Mouse (Mus musculus) liver, adult 2 months (tissue): Measurements from ENCODE around the gene Atxn7l1. TPM values are rescaled to one million over a fixed set of nuclear protein-coding genes. Genes with fewer than 3 reads are reported as not detected.

ENCODE experiments used
- DNase-seq: peaks from one replicate; pipeline ENCODE4 v3.0.0-alpha.2; 2011; ENCODE audit warnings: low read depth, low spot score; ENCODE audit errors: extremely low read depth
- H3K27ac ChIP-seq: fragments of 200-500 bp; replicated peaks from 2 replicates; pipeline ENCODE4 v1.5.1; 2012; ENCODE audit warnings: low read depth, mild to moderate bottlenecking, control low read depth, inconsistent platforms, low read length; ENCODE audit not compliant: insufficient read depth
- H3K27me3 ChIP-seq: fragments of 200-500 bp; 2 replicates; pipeline ENCODE4 v1.6.1; 2012; ENCODE audit warnings: mild to moderate bottlenecking, moderate library complexity, low read length, inconsistent platforms; ENCODE audit not compliant: control insufficient read depth, insufficient read depth
- H3K36me3 ChIP-seq: fragments of 200-500 bp; 2 replicates; pipeline ENCODE4 v1.6.1; 2012; ENCODE audit warnings: low read length, inconsistent platforms; ENCODE audit not compliant: control insufficient read depth, insufficient read depth
- H3K4me1 ChIP-seq: fragments of 200-500 bp; 2 replicates; pipeline ENCODE4 v1.6.1; 2011; ENCODE audit warnings: low read length; ENCODE audit not compliant: control insufficient read depth, insufficient read depth
- H3K4me3 ChIP-seq: fragments of 200-500 bp; 2 replicates; pipeline ENCODE4 v1.5.1; 2011; ENCODE audit warnings: low read depth, mild to moderate bottlenecking, control low read depth, low read length, moderate library complexity; ENCODE audit not compliant: insufficient read depth
- H3K79me2 ChIP-seq: fragments of 200-500 bp; 2 replicates; pipeline ENCODE4 v1.6.1; 2012; ENCODE audit warnings: inconsistent platforms, mild to moderate bottlenecking, low read length, moderate library complexity; ENCODE audit not compliant: control insufficient read depth, insufficient read depth
- H3K9ac ChIP-seq: fragments of 200-500 bp; 2 replicates; pipeline ENCODE4 v1.6.1; 2012; ENCODE audit warnings: low read depth, mild to moderate bottlenecking, control low read depth, inconsistent platforms, low read length
- CTCF ChIP-seq: fragments of 200-500 bp; IDR thresholded peaks from 2 replicates; pipeline ENCODE4 v1.5.1; 2011; ENCODE audit warnings: low read depth, low read length, control low read depth
- POLR2A ChIP-seq: fragments of 200-500 bp; IDR thresholded peaks from 2 replicates; pipeline ENCODE4 v1.6.1; 2011; ENCODE audit warnings: low read length, control low read depth; ENCODE audit not compliant: insufficient read depth; ENCODE audit errors: extremely low read depth
- WGBS: fragments of 180-500 bp; shearing (Covaris S2); methylation state at CpG from one replicate; pipeline ENCODE4 v1.1.7; 2018; 5-methylcytosine and 5-hydroxymethylcytosine counted together
- polyA plus RNA-seq: library from polyadenylated mRNA; depleted of rRNA; stranded (reverse); fragments of >200 nt; gene quantifications from 2 replicates; pipeline ENCODE4 v1.2.3, GENCODE M21; 2012
- total RNA-seq: library from RNA; depleted of rRNA; stranded (reverse); fragments of >200 nt; gene quantifications from 2 replicates; pipeline ENCODE4 v1.2.3, GENCODE M21; 2014

Atxn7l1 gene
- total and polyA plus RNA-seq, 2 experiments: 6.1 to 16.2 TPM

DNA sequence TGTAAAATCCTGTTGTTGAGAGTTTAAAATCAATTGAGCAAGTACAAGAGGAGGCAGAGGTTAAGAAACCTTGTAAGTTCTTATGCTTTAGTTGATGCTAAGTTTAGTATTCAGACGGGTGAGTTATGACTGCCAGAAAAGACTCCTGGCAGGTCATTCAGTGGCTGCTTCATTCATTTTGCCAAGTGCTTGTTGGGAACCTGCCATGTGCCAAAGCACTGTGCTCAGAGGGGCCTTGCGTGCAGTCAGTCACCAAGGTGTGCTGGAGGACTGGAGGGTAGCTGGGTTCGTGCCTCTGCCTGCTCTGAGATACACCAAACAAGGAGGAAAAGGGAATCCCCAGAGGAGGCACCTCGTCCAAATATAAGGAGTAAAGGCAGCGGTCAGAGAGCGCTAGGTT, 50.3 kb downstream of the Atxn7l1 start:
- no peak for DNase-seq

DNA sequence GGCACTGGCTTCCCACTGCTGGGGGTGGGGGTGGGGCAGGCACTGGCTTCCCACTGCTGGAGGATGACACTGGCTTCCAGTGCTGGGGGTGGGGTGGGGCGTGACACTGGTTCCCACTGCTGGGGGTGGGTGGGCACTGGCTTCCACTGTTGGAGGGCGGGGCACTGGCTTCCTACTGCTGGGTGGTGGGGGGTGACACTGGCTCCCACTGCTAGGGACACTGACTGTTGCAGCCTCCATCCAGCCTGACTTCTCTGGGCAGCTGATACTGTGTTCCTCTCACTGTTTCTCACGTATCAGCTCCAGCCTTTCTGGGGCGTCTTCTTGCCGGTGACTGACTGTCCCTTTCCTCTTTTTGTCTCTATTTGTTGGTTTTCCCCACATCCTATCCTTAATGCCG, 53.6 kb downstream of the Atxn7l1 start:
- no peak overlapping the region for H3K4me3 ChIP-seq
- TF ChIP-seq POLR2A (no peak), CTCF (no peak)
- H3K4me1 ChIP-seq: no peaks in the 10 kb centered on the region
- 91% methylated on average over 6 of the region's 6 CpGs for WGBS
- H3K27ac ChIP-seq: no peak overlapping the region
- H3K79me2 ChIP-seq: peaks cover 3% of the 10 kb centered on the region; the same call in 1 of the 2 replicates
- H3K27me3 ChIP-seq: no peaks in the 10 kb centered on the region
- no peak for DNase-seq
- no peak overlapping the region for H3K9ac ChIP-seq
- no peaks in the 10 kb centered on the region for H3K36me3 ChIP-seq

More for the DNA sequence above, 50.3 kb downstream of the Atxn7l1 start:
- Histone ChIP-seq H3K4me3 (no peak overlapping the region), H3K36me3 (no peaks in the 10 kb centered on the region), H3K9ac (no peak overlapping the region), H3K27ac (no peak overlapping the region), H3K79me2 (peaks cover 3% of the 10 kb centered on the region; the same call in 1 of the 2 replicates), H3K27me3 (no peaks in the 10 kb centered on the region), H3K4me1 (no peaks in the 10 kb centered on the region)
- TF ChIP-seq POLR2A (no peak), CTCF (no peak)
- 87% methylated on average over 6 of the region's 6 CpGs for WGBS

DNA sequence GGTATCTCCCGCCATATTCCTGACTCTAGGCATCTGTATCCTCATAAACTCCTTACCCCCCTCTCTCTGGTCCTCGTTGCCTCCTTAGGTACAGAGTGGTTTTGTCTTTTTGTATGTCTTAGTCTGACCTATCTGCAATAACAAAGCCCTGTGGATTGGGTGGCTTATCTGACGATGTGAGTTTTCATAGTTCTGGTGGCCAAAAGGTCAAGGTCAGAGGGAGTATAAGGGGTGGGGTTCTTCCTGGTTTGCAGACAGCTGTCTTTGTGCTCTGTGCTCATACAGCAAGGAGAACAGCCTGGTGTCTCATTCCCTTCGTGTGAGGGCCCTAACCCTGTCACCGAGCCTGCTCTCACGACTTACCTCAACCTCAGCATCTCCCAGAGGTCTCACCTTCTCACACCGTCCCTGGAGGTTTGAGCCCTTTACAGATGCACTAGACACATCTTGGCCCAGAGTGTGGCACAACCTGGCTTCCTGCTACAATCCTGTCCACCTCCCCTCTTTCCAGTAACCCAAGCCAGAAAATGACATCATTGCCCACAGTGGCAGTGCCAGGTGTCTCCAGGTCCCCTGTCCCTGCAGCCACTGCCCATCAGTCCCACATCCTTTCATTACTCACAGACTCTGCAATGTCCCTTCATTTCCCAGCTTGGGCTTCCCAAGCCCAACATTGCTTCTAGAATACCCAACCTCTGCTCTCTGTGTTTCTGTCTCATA, 54.2 kb downstream of the Atxn7l1 start:
- WGBS: 76% methylated on average over 7 of the region's 7 CpGs

DNA sequence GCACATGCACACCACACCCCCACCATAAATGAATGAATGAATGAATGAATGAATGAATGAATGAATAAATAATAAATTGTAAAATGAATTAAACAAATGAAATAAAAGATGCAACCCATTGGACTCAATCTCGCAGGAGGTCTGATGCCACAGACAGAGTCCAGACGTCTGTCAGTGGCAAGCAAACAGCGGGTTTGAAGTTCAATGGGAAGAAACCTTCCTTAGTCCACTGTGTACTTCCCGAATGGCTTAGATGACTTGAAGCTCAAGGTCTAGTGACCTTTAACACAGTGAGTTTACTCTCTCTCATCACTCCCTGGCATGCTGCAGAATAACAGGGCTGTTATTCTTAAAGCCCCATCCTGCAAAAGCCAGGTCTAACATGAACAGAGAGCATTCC, 57.8 kb downstream of the Atxn7l1 start:
- Histone ChIP-seq H3K4me1 (no peaks in the 10 kb centered on the region), H3K79me2 (no peaks in the 10 kb centered on the region), H3K27me3 (no peaks in the 10 kb centered on the region), H3K4me3 (no peak overlapping the region), H3K9ac (no peak overlapping the region), H3K36me3 (no peaks in the 10 kb centered on the region), H3K27ac (no peak overlapping the region)
- TF ChIP-seq CTCF: no peak
- TF ChIP-seq POLR2A: no peak
- DNase-seq: no peak
- 85% methylated on average over 4 of the region's 4 CpGs for WGBS

More for the DNA sequence above, 54.2 kb downstream of the Atxn7l1 start:
- Histone ChIP-seq H3K36me3 (no peaks in the 10 kb centered on the region), H3K79me2 (peaks cover 3% of the 10 kb centered on the region; the same call in 1 of the 2 replicates), H3K4me3 (no peak overlapping the region), H3K9ac (no peak overlapping the region), H3K27me3 (no peaks in the 10 kb centered on the region), H3K27ac (no peak overlapping the region), H3K4me1 (no peaks in the 10 kb centered on the region)
- DNase-seq: no peak
- no peak for TF ChIP-seq CTCF
- no peak for TF ChIP-seq POLR2A

DNA sequence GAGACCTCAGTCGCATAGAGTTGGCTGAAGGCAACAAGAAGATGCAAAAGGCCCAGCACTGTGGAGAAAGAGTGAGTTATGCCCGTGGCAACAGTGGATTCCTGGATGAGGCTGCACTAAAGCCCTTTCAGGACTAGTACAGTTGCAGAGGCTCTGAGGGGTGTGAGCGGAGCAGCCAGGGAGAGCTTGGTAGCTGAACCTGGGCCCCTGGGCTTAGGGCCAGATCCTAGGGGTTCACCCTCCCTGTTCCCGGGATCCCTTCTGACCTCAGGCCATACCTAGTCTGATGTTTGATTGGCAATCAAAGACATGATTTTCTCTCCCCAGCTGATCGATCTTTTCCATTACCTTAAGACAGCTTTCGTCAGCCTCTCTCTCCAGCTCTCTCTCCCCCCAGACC, 58.8 kb downstream of the Atxn7l1 start:
- Histone ChIP-seq H3K27me3 (no peaks in the 10 kb centered on the region), H3K4me3 (no peak overlapping the region), H3K36me3 (no peaks in the 10 kb centered on the region), H3K4me1 (no peaks in the 10 kb centered on the region), H3K79me2 (no peaks in the 10 kb centered on the region), H3K9ac (no peak overlapping the region), H3K27ac (no peak overlapping the region)
- WGBS: 85% methylated on average over 6 of the region's 6 CpGs
- DNase-seq: peak; percentile 11
- TF ChIP-seq CTCF: no peak
- no peak for TF ChIP-seq POLR2A

DNA sequence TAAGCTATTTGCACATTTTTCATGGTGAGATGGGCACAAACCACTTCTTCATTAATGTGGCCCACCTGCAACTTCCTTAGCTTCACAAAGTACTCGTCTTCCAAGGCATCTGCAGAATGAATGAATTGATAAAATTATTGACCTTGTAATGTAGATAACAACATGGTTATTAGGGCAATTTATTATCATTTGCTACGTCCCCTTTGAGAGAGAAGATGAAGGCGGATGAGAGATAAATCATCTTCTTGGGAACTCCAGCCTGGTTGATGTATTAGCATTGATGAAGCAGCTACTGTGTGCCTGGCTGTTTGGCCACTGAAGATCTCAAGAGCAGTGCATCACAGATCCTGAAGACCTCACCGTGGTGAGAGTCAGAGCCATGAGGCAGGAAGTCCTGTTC, 63.4 kb downstream of the Atxn7l1 start:
- Histone ChIP-seq H3K9ac (no peak overlapping the region), H3K79me2 (no peaks in the 10 kb centered on the region), H3K27me3 (no peaks in the 10 kb centered on the region), H3K4me1 (no peaks in the 10 kb centered on the region), H3K27ac (no peak overlapping the region), H3K36me3 (no peaks in the 10 kb centered on the region), H3K4me3 (no peak overlapping the region)
- WGBS: 81% methylated on average over 4 of the region's 4 CpGs
- DNase-seq: no peak
- TF ChIP-seq POLR2A (no peak), CTCF (no peak)
